Mouse (Mus musculus): ENCODE measurements around the gene Gm9045. TPM values are rescaled to one million over a fixed set of nuclear protein-coding genes. Genes with fewer than 3 reads are reported as not detected.

The Gm9045 gene
- total RNA-seq (2023), result not detected in 2 replicates

DNA sequence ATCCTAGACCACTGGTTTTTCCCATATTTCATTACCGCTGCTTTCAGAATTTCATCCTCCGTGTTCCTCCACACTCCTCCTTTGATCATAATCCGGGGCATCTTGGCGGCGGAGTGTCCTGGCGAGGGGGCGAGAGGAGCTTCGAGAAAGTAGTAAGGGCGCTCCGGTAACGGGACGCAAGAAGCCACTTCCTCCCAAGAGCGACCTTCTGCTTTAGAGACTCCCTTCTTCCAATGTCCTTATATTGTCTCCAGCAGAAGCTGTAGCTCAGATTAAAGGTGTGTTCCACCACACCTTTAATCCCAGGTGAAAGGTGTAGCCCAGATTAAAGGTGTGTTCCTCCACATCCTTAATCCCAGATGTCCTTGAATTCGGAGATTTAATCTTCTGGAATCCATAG lies at the start of gene Gm9045:
TSS of gene Gm9045 (minus strand) at position 101 of the 400 bp plus-strand sequence.

DNA sequence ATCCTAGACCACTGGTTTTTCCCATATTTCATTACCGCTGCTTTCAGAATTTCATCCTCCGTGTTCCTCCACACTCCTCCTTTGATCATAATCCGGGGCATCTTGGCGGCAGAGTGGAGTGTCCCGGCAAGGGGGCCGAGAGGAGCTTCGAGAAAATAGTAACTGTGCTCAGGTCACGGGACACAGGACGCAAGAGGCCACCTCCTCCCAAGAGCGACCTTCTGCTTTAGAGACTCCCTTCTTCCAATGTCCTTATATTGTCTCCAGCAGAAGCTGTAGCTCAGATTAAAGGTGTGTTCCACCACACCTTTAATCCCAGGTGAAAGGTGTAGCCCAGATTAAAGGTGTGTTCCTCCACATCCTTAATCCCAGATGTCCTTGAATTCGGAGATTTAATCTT lies 16.4 kb upstream of the Gm9045 start, which contains the start of gene Gm9049:
TSS of gene Gm9049 (minus strand) at position 101 of the 400 bp plus-strand sequence.

DNA sequence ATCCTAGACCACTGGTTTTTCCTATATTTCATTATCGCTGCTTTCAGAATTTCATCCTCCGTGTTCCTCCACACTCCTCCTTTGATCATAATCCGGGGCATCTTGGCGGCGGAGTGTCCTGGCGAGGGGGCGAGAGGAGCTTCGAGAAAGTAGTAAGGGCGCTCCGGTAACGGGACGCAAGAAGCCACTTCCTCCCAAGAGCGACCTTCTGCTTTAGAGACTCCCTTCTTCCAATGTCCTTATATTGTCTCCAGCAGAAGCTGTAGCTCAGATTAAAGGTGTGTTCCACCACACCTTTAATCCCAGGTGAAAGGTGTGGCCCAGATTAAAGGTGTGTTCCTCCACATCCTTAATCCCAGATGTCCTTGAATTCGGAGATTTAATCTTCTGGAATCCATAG lies 10.9 kb upstream of the Gm9045 start, which contains the start of gene Gm9048:
TSS of gene Gm9048 (minus strand) at position 101 of the 400 bp plus-strand sequence.

DNA sequence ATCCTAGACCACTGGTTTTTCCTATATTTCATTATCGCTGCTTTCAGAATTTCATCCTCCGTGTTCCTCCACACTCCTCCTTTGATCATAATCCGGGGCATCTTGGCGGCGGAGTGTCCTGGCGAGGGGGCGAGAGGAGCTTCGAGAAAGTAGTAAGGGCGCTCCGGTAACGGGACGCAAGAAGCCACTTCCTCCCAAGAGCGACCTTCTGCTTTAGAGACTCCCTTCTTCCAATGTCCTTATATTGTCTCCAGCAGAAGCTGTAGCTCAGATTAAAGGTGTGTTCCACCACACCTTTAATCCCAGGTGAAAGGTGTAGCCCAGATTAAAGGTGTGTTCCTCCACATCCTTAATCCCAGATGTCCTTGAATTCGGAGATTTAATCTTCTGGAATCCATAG lies 5.5 kb upstream of the Gm9045 start, which contains the start of gene Gm9046:
TSS of gene Gm9046 (minus strand) at position 101 of the 400 bp plus-strand sequence.

DNA sequence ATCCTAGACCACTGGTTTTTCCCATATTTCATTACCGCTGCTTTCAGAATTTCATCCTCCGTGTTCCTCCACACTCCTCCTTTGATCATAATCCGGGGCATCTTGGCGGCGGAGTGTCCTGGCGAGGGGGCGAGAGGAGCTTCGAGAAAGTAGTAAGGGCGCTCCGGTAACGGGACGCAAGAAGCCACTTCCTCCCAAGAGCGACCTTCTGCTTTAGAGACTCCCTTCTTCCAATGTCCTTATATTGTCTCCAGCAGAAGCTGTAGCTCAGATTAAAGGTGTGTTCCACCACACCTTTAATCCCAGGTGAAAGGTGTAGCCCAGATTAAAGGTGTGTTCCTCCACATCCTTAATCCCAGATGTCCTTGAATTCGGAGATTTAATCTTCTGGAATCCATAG lies 5.3 kb downstream of the Gm9045 start, which contains the start of gene Gm9044:
TSS of gene Gm9044 (minus strand) at position 101 of the 400 bp plus-strand sequence.

DNA sequence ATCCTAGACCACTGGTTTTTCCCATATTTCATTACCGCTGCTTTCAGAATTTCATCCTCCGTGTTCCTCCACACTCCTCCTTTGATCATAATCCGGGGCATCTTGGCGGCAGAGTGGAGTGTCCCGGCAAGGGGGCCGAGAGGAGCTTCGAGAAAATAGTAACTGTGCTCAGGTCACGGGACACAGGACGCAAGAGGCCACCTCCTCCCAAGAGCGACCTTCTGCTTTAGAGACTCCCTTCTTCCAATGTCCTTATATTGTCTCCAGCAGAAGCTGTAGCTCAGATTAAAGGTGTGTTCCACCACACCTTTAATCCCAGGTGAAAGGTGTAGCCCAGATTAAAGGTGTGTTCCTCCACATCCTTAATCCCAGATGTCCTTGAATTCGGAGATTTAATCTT lies 10.8 kb downstream of the Gm9045 start, which contains the start of gene Gm9040:
TSS of gene Gm9040 (minus strand) at position 101 of the 400 bp plus-strand sequence.

DNA sequence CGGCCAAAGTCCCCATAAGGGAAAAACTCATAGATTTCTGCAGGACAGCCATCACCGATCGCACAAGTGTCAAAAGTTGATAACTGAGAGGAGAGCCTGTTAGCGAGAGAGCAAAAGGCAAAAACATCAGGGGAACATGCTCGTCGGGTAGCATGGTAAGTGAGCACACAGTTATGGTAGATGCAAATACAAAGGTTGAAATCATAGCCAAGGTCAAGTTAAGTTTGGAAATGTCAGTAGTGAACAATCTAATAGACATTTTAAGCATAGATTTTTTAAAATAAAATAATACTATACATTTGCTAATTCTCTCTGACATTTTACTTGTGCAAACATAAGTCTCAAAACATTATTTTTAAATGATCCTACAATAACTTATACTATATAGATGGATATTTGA lies 42.7 kb downstream of the Gm9045 start, which contains the start of gene Iltifb:
TSS of gene Iltifb (minus strand) at position 101 of the 400 bp plus-strand sequence.

Other genes with a start within 250 kb of the Gm9045 start
- 10.0 and 18.6 TPM in 2 replicates for gene Mdm1, start 196.0 kb downstream of the Gm9045 start, total RNA-seq (2023)
- gene Il22, start 132.9 kb downstream of the Gm9045 start, total RNA-seq (2023), result not detected in 2 replicates
- gene Gm32717, start 97.1 kb downstream of the Gm9045 start, total RNA-seq (2023), result 0.50 and 0.76 TPM in 2 replicates
- 0.50 and 0.76 TPM in 2 replicates for gene Gm32802, start 79.1 kb downstream of the Gm9045 start, total RNA-seq (2023)
- gene Iltifb, start 42.8 kb downstream of the Gm9045 start, total RNA-seq (2023), result not detected in 2 replicates
- not detected in 2 replicates for gene Gm9040, start 10.9 kb downstream of the Gm9045 start, total RNA-seq (2023)
- gene Gm9044, start 5.4 kb downstream of the Gm9045 start, total RNA-seq (2023), result not detected in 2 replicates
- gene Gm9046, start 5.4 kb upstream of the Gm9045 start, total RNA-seq (2023), result not detected in 2 replicates
- gene Gm9048, start 10.8 kb upstream of the Gm9045 start, total RNA-seq (2023), result not detected in 2 replicates
- gene Gm9049, start 16.3 kb upstream of the Gm9045 start, total RNA-seq (2023), result not detected in 2 replicates
- not detected in 2 replicates for gene Ifng, start 103.2 kb upstream of the Gm9045 start, total RNA-seq (2023)